Mouse (Mus musculus) forebrain, embryonic 16.5 days (tissue): Measurements from ENCODE around the gene Vmn1r189. TPM values are rescaled to one million over a fixed set of nuclear protein-coding genes. Genes with fewer than 3 reads are reported as not detected.
"Not testable (repeated sequence)": the region's sequence is repeated elsewhere in the genome, so short reads cannot be mapped to it uniquely, and the experiment has no call there.

Experiments used
- ATAC-seq: fragments of 200-750 bp; cut with Nextera tagmentation; 2 replicates; pipeline ENCODE4 v1.8.0; 2017; ENCODE audit warnings: mild to moderate bottlenecking, moderate library complexity
- H3K27ac ChIP-seq: fragments of 300-500 bp; sonication (generic); 2 replicates; pipeline ENCODE4 v1.5.1; 2014; ENCODE audit warnings: low read length, control low read depth
- H3K27me3 ChIP-seq: fragments of 300-500 bp; sonication (generic); replicated peaks from 2 replicates; pipeline ENCODE4 v1.6.1; 2014; ENCODE audit warnings: low read length; ENCODE audit not compliant: control insufficient read depth, insufficient read depth
- H3K36me3 ChIP-seq: fragments of 300-500 bp; sonication (generic); 2 replicates; pipeline ENCODE4 v1.6.1; 2014; ENCODE audit not compliant: control insufficient read depth, insufficient read depth
- H3K4me1 ChIP-seq: fragments of 300-500 bp; sonication (generic); replicated peaks from 2 replicates; pipeline ENCODE4 v1.6.1; 2014; ENCODE audit warnings: low read length; ENCODE audit not compliant: control insufficient read depth, insufficient read depth
- H3K4me2 ChIP-seq: fragments of 300-500 bp; sonication (generic); 2 replicates; pipeline ENCODE4 v1.6.1; 2014; ENCODE audit warnings: mild to moderate bottlenecking, low read length, control low read depth
- H3K4me3 ChIP-seq: fragments of 300-500 bp; sonication (generic); replicated peaks from 2 replicates; pipeline ENCODE4 v1.5.1; 2014; ENCODE audit warnings: mild to moderate bottlenecking, low read length, control low read depth
- H3K9ac ChIP-seq: fragments of 300-500 bp; sonication (generic); replicated peaks from 2 replicates; pipeline ENCODE4 v1.6.1; 2014; ENCODE audit warnings: low read depth, low read length, control low read depth
- H3K9me3 ChIP-seq: fragments of 300-500 bp; sonication (generic); 2 replicates; pipeline ENCODE4 v1.6.1; 2016; ENCODE audit warnings: low read length; ENCODE audit not compliant: control insufficient read depth
- WGBS: fragments of 180-500 bp; shearing (Covaris S2); extraction: QIAGEN DNeasy Blood & Tissue Kit; methylation state at CpG from one replicate; pipeline ENCODE4 v1.1.7; 2014; 5-methylcytosine and 5-hydroxymethylcytosine counted together
- polyA plus RNA-seq: library from polyadenylated mRNA; unstranded; fragments of >200 nt; fragmentation: Nextera tagmentation; extraction: Ambion mirVana; gene quantifications from 2 replicates; pipeline ENCODE4 v1.2.1, GENCODE M21; 2015

Gene Vmn1r189
- not detected in 2 replicates for polyA plus RNA-seq

- not testable (repeated sequence) for H3K9ac ChIP-seq, H3K36me3 ChIP-seq, H3K4me3 ChIP-seq
Measured at GRCm38 (mm10) chr13:22105724-22106123, at the start of gene Vmn1r189. TSS of gene Vmn1r189 (minus strand) at chr13:22105824.

GRCm38 (mm10) chr13:22136495-22137293, 31.1 kb upstream of the Vmn1r189 start:
- not testable (repeated sequence) for H3K27ac ChIP-seq, H3K4me3 ChIP-seq, H3K27me3 ChIP-seq, H3K4me2 ChIP-seq, H3K9ac ChIP-seq, H3K36me3 ChIP-seq, ATAC-seq, H3K4me1 ChIP-seq, H3K9me3 ChIP-seq
- WGBS, result 77% methylated on average over 5 of the region's 5 CpGs

More at GRCm38 (mm10) chr13:22105724-22106123, at the start of gene Vmn1r189:
- not testable (repeated sequence) for H3K27me3 ChIP-seq, H3K27ac ChIP-seq, H3K4me1 ChIP-seq, ATAC-seq, H3K4me2 ChIP-seq, H3K9me3 ChIP-seq
- WGBS, result 92% methylated on average over 2 of the region's 2 CpGs

GRCm38 (mm10) chr13:22084140-22084539, 21.5 kb downstream of the Vmn1r189 start, which contains the start of gene Vmn1r188:
TSS of gene Vmn1r188 (plus strand) at chr13:22084440.
- not testable (repeated sequence) for ATAC-seq, H3K9ac ChIP-seq, H3K4me2 ChIP-seq, H3K27me3 ChIP-seq, H3K27ac ChIP-seq, H3K4me1 ChIP-seq, H3K4me3 ChIP-seq, H3K36me3 ChIP-seq, H3K9me3 ChIP-seq
- WGBS, result 91% methylated on average over 1 of the region's 1 CpGs

GRCm38 (mm10) chr13:22063468-22063867, 42.2 kb downstream of the Vmn1r189 start:
- H3K27me3 ChIP-seq, result no peaks in the 10 kb centered on the region
- H3K36me3 ChIP-seq, result no peaks in the 10 kb centered on the region
- 0 out of 2 replicates have a peak, but pooled peaks cover 3% of the 10 kb centered on the region for H3K9me3 ChIP-seq
- ATAC-seq, result no peak
- no peak overlapping the region for H3K4me3 ChIP-seq
- no peak overlapping the region for H3K4me2 ChIP-seq
- H3K27ac ChIP-seq, result no peak overlapping the region
- no peaks in the 10 kb centered on the region for H3K4me1 ChIP-seq
- WGBS, result 69% methylated on average over 1 of the region's 1 CpGs
- H3K9ac ChIP-seq, result no peak overlapping the region

- Histone ChIP-seq H3K4me3 (no peak overlapping the region), H3K27ac (no peak overlapping the region), H3K27me3 (no peaks in the 10 kb centered on the region), H3K9me3 (0 out of 2 replicates have a peak, but pooled peaks cover 1% of the 10 kb centered on the region), H3K4me1 (no peaks in the 10 kb centered on the region), H3K9ac (no peak overlapping the region), H3K4me2 (no peak overlapping the region), H3K36me3 (no peaks in the 10 kb centered on the region)
- 96% methylated on average over 1 of the region's 1 CpGs for WGBS
- no peak for ATAC-seq
Measured at GRCm38 (mm10) chr13:22061422-22061821, 44.2 kb downstream of the Vmn1r189 start.

GRCm38 (mm10) chr13:22053754-22054153, 51.9 kb downstream of the Vmn1r189 start:
- no peak overlapping the region for H3K4me3 ChIP-seq
- H3K4me1 ChIP-seq, result peaks cover 7% of the 10 kb centered on the region

GRCm38 (mm10) chr13:22051523-22051859, 54.1 kb downstream of the Vmn1r189 start:
- peak; percentile 38; the same call in 1 of the 2 replicates for ATAC-seq
- WGBS, result 9% methylated on average over 5 of the region's 5 CpGs
- H3K9ac ChIP-seq, result peak overlapping the region; percentile 58

More at GRCm38 (mm10) chr13:22053754-22054153, 51.9 kb downstream of the Vmn1r189 start:
- Histone ChIP-seq H3K4me2 (no peak overlapping the region), H3K9ac (no peak overlapping the region), H3K36me3 (no peaks in the 10 kb centered on the region), H3K9me3 (no peaks in the 10 kb centered on the region), H3K27ac (no peak overlapping the region), H3K27me3 (no peaks in the 10 kb centered on the region)
- 98% methylated on average over 1 of the region's 1 CpGs for WGBS
- ATAC-seq, result no peak

GRCm38 (mm10) chr13:22050591-22051522, 54.8 kb downstream of the Vmn1r189 start:
- WGBS, result under 1% methylated on average over 52 of the region's 52 CpGs
- no peaks in the 10 kb centered on the region for H3K36me3 ChIP-seq
- H3K27ac ChIP-seq, result peak overlapping the region; percentile 91
- peak overlapping the region; percentile 59 for H3K4me2 ChIP-seq
- no peaks in the 10 kb centered on the region for H3K27me3 ChIP-seq
- H3K4me1 ChIP-seq, result peaks cover 7% of the 10 kb centered on the region
- peak; percentile 94 for ATAC-seq
- H3K4me3 ChIP-seq, result peak overlapping the region; percentile 49
- H3K9me3 ChIP-seq, result no peaks in the 10 kb centered on the region
- peak overlapping the region; percentile 58 for H3K9ac ChIP-seq

More at GRCm38 (mm10) chr13:22051523-22051859, 54.1 kb downstream of the Vmn1r189 start:
- H3K4me2 ChIP-seq, result peak overlapping the region; percentile 59
- no peaks in the 10 kb centered on the region for H3K9me3 ChIP-seq
- H3K4me1 ChIP-seq, result peaks cover 7% of the 10 kb centered on the region
- H3K27me3 ChIP-seq, result no peaks in the 10 kb centered on the region
- peak overlapping the region; percentile 91 for H3K27ac ChIP-seq
- peak overlapping the region; percentile 49 for H3K4me3 ChIP-seq
- no peaks in the 10 kb centered on the region for H3K36me3 ChIP-seq
